Mouse (Mus musculus) yolk sac, embryonic 10.5 days (tissue): ENCODE data around the gene Sirt5.

Experiments
- DNase-seq: peaks from one replicate; pipeline ENCODE4 v3.0.0-alpha.2; 2017; ENCODE audit warnings: low spot score

Gene Sirt5

GRCm38 (mm10) chr13:43374205-43374604 is 8.9 kb downstream of the Sirt5 start:
- no peak for DNase-seq

GRCm38 (mm10) chr13:43374918-43375432 is 9.7 kb downstream of the Sirt5 start:
- no peak for DNase-seq

GRCm38 (mm10) chr13:43379989-43380388 is 14.7 kb downstream of the Sirt5 start:
- DNase-seq: no peak

GRCm38 (mm10) chr13:43385321-43385720 is 20.0 kb downstream of the Sirt5 start:
- no peak for DNase-seq

GRCm38 (mm10) chr13:43397700-43398296 is 32.5 kb downstream of the Sirt5 start:
- no peak for DNase-seq

- peak; percentile 97 for DNase-seq
Measured at GRCm38 (mm10) chr13:43398297-43399080, 33.2 kb downstream of the Sirt5 start, which contains the start of gene Nol7. Gene Nol7 (plus strand): TSS chr13:43398390.

- DNase-seq: no peak
Measured at GRCm38 (mm10) chr13:43399576-43399975, 34.3 kb downstream of the Sirt5 start.

- DNase-seq: no peak
Measured at GRCm38 (mm10) chr13:43412311-43412710, 47.0 kb downstream of the Sirt5 start.

GRCm38 (mm10) chr13:43413611-43414010 is 48.3 kb downstream of the Sirt5 start:
- DNase-seq: no peak

- no peak for DNase-seq
Measured at GRCm38 (mm10) chr13:43415249-43415648, 50.0 kb downstream of the Sirt5 start.

- DNase-seq: no peak
Measured at GRCm38 (mm10) chr13:43428436-43428835, 63.1 kb downstream of the Sirt5 start.

GRCm38 (mm10) chr13:43433395-43433794 is 68.1 kb downstream of the Sirt5 start:
- DNase-seq: no peak

GRCm38 (mm10) chr13:43440376-43440775 is 75.1 kb downstream of the Sirt5 start:
- no peak for DNase-seq

- no peak for DNase-seq
Measured at GRCm38 (mm10) chr13:43442551-43442950, 77.3 kb downstream of the Sirt5 start.

- DNase-seq: no peak
Measured at GRCm38 (mm10) chr13:43443706-43444105, 78.4 kb downstream of the Sirt5 start.

- no peak for DNase-seq
Measured at GRCm38 (mm10) chr13:43444717-43445116, 79.4 kb downstream of the Sirt5 start.
